Mouse (Mus musculus) macrophage (primary cell): ENCODE data around the gene Lamtor3. TPM values are rescaled to one million over a fixed set of nuclear protein-coding genes. Genes with fewer than 3 reads are reported as not detected.
"Not testable (repeated sequence)": the region's sequence is repeated elsewhere in the genome, so short reads cannot be mapped to it uniquely, and the experiment has no call there.

Experiments used
- H3K27ac ChIP-seq: fragments of 350-480 bp; formaldehyde crosslinking; 2 replicates; pipeline ENCODE4 v1.9.0; 2021
- H3K36me3 ChIP-seq: fragments of 350-480 bp; formaldehyde crosslinking; 2 replicates; pipeline ENCODE4 v1.9.0; 2021; ENCODE audit errors: inconsistent target
- H3K4me3 ChIP-seq: fragments of 350-480 bp; formaldehyde crosslinking; 2 replicates; pipeline ENCODE4 v1.9.0; 2021; ENCODE audit errors: inconsistent target
- H3K79me2 ChIP-seq: fragments of 350-480 bp; formaldehyde crosslinking; 2 replicates; pipeline ENCODE4 v1.9.0; 2021; ENCODE audit errors: inconsistent target
- WGBS: methylation state at CpG from one replicate; pipeline ENCODE4 v1.1.7; 2026; ENCODE audit warnings: inconsistent platforms; ENCODE audit not compliant: missing documents; 5-methylcytosine and 5-hydroxymethylcytosine counted together
- polyA plus RNA-seq: library from polyadenylated mRNA; stranded (reverse); fragments of 250-400 nt; gene quantifications from 3 replicates; pipeline ENCODE4 v1.2.4, GENCODE M21; 2018; ENCODE audit warnings: inconsistent platforms

The Lamtor3 gene
- polyA plus RNA-seq, 1 experiment from 2014 or later = 168 TPM

DNA sequence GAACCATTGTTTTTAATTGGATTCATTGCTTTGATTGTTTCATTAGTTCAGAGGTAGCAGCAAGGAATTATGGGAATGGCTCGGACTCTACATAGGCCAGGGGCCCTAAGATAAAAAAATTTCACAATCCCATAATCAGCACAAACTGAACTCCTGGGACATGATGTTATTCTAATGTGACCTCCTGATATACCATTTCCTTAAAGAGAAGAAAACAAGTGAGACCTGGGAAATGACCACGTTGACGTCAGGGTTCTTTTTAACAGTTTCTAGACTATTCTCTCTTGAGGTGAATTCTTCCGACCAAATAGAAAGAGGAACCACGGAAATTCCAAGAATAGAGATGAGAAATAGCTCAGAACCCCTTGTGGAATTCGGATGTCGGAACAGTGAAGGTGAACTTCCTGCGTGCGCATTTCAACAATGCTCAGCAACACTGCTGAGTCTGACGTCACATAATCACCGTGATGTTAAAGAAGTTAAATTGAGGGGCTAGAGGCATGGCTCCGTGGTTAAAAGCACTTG is 23.9 kb downstream of the Lamtor3 start:
- Histone ChIP-seq H3K79me2 (peaks cover 8% of the 10 kb centered on the region; the same call in 1 of the 2 replicates), H3K4me3 (no peak overlapping the region), H3K27ac (no peak overlapping the region), H3K36me3 (peaks cover 4% of the 10 kb centered on the region)
- 86% methylated on average over 12 of the region's 12 CpGs for WGBS

DNA sequence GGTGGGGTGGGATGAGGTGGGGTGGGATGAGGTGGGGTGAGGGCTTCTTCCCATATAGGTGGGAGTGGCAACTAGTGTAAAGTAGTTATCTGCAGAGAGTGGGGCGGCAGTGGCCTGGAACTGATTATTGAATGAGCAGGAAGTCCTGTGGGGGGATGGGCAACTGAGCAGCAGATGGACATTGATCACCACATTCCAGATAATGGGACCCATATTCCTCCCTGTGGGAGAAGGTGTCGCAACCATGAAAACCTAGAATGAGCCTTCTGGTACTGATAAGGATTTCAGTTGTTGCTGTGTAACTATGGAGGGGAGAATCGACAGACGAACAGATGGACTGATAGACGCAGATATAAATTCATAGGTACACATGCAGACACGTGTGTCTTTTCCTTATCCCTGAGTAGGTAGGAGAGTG is 25.4 kb downstream of the Lamtor3 start:
- peaks cover 8% of the 10 kb centered on the region; the same call in 1 of the 2 replicates for H3K79me2 ChIP-seq
- no peak overlapping the region for H3K27ac ChIP-seq
- WGBS = 96% methylated on average over 6 of the region's 6 CpGs
- no peak overlapping the region for H3K4me3 ChIP-seq
- H3K36me3 ChIP-seq = no peaks in the 10 kb centered on the region

DNA sequence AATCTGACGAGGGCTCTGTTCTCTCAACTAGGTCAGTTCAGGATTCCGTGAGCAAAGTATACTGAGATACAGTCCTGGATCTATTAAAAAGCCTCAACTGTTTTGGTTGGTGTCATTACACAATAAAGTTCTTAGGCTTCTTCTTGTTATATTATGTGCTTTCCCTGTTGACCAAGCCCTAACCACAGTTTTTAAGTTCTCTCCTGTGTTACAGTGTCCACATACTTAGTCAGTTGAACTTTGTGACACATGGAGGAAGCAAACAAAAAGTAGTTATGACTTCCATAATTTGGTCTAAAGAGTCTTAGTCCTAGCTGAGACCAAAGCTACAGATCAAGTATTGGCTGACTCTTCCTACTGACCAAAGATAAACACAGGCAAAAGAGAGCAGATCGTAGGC is 28.5 kb downstream of the Lamtor3 start:
- no peaks in the 10 kb centered on the region for H3K36me3 ChIP-seq
- H3K79me2 ChIP-seq = peaks cover 8% of the 10 kb centered on the region; the same call in 1 of the 2 replicates
- peak overlapping the region; percentile 34 for H3K27ac ChIP-seq
- no peak overlapping the region for H3K4me3 ChIP-seq
- WGBS = 64% methylated on average over 3 of the region's 3 CpGs

DNA sequence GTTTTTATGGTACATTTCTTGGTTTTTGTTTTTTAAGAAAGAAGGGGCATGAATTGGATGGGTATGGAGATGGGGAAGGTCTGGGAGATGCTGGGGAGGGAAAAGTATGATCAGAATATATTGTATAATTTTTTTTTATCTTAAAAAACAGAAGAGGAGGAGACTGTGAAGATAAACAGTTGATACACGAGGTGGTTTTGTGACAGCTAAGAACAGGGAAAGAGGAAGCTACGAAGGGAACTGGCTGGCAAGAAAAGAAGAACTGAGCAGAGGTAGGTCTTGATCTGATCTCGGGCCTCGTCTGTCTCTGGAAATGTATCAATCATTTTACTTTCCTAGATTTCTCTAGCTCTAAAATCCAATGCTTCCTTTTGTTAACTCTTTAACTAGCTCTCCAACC is 29.2 kb downstream of the Lamtor3 start:
- H3K79me2 ChIP-seq = peaks cover 8% of the 10 kb centered on the region; the same call in 1 of the 2 replicates
- WGBS = 0% methylated on average over 4 of the region's 4 CpGs
- H3K27ac ChIP-seq = peak overlapping the region; percentile 34
- no peak overlapping the region for H3K4me3 ChIP-seq
- no peaks in the 10 kb centered on the region for H3K36me3 ChIP-seq

DNA sequence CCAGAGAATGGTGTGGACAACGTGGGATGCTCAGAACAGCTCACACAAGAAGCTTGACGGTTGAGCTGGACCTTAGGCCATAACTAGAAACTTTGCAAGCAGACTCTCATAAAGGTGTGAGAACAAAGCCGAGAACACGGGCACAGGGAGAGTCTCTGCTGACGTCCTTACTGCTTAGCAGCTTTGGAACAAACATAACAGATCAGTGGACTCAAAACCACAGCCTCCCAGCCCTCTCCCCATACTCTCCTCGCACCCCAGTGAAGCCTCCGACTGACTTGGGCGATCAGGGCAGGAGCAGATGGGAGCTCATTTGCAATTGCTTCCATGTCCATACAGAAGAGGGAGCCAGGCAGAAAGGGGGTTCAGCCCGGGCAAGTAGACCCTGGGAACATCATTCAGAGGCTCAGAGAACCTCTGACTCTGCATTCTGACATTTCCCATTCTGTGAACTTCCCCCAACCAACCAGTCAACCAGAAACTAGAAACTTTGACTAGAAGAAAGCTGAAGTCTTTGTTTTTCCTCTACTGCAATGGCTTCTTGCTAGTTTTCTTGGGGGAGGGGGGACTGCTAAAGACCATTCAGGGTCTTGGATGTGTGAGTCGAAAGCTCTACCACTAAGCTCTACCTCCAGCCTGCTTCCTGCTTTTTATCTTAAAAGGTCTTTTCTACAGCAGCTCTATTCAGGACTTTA is 32.0 kb downstream of the Lamtor3 start:
- no peak overlapping the region for H3K4me3 ChIP-seq
- no peaks in the 10 kb centered on the region for H3K36me3 ChIP-seq
- 68% methylated on average over 10 of the region's 10 CpGs for WGBS
- H3K79me2 ChIP-seq = no peaks in the 10 kb centered on the region
- peak overlapping the region; percentile 21 for H3K27ac ChIP-seq

DNA sequence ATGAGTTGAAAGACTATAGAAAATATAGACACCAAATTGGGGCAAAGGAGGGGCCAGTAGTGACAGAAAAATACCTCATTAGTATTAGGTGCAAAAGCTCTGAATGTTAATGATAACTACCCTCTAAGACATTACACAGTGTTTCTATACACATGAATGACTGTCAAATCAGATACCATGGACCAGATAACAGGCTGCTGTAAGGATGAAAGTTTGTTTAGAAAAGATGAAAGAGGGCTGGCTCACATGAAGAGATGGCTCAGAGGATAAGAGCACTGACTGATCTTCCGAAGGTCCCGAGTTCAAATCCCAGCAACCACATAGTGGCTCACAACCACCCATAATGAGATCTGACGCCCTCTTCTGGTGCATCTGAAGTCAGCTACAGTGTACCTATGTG is 33.0 kb downstream of the Lamtor3 start:
- not testable (repeated sequence) for H3K4me3 ChIP-seq, H3K36me3 ChIP-seq, H3K79me2 ChIP-seq
- H3K27ac ChIP-seq = peak overlapping the region; percentile 85
- 92% methylated on average over 3 of the region's 3 CpGs for WGBS

DNA sequence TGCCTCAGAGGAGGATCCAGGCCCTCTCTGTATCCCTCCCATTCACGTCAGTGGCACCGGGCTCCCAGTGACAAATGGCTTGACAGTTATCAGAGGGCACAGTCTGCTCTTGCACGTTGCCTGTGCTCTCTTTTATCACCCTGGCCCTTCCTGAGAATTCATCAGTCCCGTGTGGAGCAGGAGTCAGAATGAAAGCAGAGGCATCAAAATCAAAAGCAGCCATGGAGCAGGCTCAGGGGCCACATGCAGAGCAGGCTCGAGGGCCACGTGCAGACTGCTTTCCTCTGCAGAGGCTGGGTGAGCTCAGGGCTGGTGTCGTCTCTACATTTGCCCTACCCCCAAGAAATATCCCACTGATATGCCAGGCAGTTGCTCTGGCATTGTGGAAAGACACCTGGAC is 33.5 kb downstream of the Lamtor3 start:
- WGBS = 47% methylated on average over 7 of the region's 7 CpGs
- no peaks in the 10 kb centered on the region for H3K79me2 ChIP-seq
- H3K4me3 ChIP-seq = no peak overlapping the region
- H3K27ac ChIP-seq = peak overlapping the region; percentile 85
- no peaks in the 10 kb centered on the region for H3K36me3 ChIP-seq

DNA sequence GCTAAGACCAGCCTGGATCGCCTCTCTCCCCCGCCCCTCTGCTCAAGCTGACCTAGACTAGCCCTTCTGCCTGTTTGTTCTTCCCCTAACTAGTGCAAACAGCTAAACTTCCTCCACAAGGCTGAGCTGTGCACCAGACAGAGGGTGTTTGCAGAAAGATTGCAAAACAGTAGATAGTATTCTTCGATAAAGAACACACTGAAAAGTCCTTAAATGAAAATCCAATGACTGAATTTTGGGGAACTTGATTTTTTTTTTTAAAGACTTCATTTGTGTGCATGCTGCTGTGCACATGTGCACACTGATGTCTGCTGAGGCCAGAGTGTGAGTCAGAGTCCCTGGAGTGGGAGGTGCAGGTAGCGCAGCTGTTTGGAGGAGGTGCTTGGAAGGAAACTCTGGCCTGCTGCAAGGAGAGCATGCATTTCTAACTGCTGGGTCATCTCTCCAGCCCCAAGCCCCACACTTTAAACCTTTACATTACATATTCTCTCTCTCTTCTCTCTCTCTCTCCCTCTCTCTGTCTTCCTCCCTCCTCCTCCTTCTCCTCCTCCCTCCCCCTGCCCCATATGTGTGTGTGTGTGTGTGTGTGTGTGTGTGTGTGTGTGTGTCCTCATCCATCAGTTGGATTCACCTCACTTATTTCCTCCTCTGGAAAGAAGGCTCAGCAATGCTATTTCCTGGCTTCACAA is 34.1 kb downstream of the Lamtor3 start:
- Histone ChIP-seq H3K79me2 (no peaks in the 10 kb centered on the region), H3K27ac (peak overlapping the region; percentile 85), H3K4me3 (no peak overlapping the region), H3K36me3 (no peaks in the 10 kb centered on the region)
- 0% methylated on average over 4 of the region's 4 CpGs for WGBS

DNA sequence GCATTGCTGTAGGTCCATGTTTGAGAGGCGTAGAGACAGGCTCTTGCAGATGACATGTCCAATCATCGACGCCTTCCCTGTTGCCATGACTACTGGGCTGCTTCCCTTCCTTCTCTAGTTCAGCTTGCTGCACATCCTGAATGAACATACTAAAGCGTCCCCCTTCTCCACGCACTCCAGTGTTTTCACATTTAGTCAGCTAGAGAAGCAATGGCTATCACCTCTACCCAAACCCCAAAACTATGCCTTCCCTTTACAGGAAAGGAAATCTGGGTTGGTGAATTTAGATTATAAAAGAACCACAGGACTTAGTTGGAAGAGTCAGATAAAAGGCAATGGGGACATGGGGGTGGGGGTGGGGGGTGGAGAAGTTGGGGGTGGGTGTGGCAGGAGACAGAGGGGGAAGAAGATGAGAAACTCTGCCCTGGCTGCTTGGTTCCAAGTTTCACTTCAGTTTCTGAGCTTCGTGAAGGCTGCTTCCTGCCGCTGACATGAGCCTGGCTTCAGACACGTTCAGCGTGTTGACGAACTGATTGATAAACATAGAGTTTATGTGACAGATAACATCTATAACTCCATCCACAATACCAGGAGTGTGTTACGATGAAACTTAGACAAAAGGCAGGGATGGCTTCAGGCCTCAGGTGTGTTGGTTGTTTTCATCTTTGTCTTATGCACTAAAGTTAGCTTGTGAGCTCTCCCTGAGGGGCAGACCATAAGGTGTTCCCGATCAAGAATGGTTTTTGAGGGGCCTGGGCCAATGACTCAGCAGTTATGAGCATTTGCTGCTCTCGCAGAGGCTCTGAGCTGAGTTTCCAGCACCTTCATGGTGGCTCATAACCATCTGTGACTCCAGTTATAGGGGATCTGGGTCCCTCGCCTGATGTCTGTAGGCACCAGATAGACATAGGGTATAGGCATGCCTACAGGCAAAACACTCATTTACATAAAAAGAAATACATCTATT is 34.9 kb downstream of the Lamtor3 start:
- Histone ChIP-seq H3K4me3 (no peak overlapping the region), H3K36me3 (no peaks in the 10 kb centered on the region), H3K79me2 (no peaks in the 10 kb centered on the region), H3K27ac (peak overlapping the region; percentile 85)
- WGBS = 8% methylated on average over 14 of the region's 14 CpGs

DNA sequence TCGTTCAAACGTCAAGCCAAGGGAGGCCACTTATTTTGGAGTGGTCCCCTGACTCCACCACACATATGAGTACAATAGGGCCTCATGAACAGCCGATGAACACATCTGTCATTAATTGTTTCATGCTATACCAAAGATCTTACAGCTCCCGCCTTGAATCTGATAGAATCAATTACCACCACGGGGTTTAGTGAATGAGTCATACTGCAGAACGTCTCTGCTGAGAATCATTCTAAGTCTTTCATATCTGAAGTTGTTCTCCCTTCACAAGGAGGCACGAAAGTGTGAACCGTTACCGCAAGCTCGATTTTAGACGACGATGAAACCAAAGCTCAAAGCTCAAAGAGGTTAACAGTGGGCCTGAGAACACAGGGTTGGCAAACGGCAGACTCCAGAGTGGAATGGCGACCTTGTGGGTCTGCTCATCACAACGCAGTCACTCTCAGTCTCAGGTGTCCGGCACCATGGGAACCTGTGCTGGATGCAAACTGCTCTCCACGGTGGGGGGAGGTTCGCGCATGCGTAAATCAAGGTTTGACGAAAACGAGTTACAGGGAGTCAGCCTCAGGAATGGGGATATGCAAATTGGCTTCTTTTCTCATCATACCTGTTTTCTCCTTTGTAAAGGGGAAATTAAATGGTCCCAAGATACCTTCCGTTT is 36.1 kb downstream of the Lamtor3 start:
- Histone ChIP-seq H3K27ac (peak overlapping the region; percentile 85), H3K79me2 (no peaks in the 10 kb centered on the region), H3K4me3 (no peak overlapping the region), H3K36me3 (no peaks in the 10 kb centered on the region)
- 75% methylated on average over 23 of the region's 23 CpGs for WGBS

DNA sequence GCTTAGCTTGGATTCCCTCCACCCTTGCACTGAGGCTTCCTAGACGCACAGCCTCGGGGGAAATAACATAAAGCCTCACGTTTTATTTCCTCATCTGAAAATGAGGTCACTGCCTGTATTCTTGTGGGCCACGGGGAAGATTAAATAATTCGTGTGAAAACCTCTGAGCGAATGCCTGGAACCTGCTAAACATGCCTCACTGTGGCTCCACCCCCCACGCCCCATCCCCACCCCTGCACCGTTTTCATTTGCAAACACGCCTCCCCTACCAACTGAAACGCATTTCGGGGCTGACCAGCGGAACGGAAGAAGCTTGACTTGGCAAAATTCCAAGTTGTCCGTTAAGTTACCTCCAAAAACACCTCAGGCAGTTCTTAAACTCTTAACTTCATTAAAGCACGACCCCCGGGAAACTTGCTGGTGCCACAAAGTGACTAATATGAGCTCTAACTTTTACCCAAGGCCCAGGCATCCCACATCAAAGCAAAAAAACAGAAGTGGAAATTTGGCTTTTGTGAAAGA is 37.3 kb downstream of the Lamtor3 start:
- H3K36me3 ChIP-seq = no peaks in the 10 kb centered on the region

DNA sequence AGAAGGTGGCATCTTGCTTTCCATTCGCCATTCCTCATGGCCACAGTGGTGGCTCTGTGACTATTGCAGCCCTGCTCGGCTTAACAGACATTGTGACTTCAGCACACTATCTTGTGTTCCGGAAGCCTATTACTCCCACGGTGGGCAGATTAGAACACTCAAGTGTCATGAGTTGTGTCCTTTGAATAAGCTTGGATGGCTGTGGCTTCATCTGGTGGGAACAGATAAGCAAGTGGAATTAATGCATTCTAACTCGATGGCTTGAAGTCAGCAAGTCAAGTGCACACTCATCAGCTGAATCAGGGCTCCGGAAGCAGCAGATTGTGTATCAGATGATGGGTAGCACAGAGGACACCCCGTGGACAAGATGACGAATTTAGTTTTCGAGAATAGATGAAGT is 39.6 kb downstream of the Lamtor3 start:
- peaks cover 7% of the 10 kb centered on the region; the same call in 1 of the 2 replicates for H3K36me3 ChIP-seq
- H3K27ac ChIP-seq = no peak overlapping the region
- 68% methylated on average over 8 of the region's 9 CpGs for WGBS

More for the DNA sequence above, 37.3 kb downstream of the Lamtor3 start:
- no peak overlapping the region for H3K27ac ChIP-seq
- H3K4me3 ChIP-seq = no peak overlapping the region
- WGBS = 11% methylated on average over 16 of the region's 16 CpGs
- H3K79me2 ChIP-seq = no peaks in the 10 kb centered on the region

DNA sequence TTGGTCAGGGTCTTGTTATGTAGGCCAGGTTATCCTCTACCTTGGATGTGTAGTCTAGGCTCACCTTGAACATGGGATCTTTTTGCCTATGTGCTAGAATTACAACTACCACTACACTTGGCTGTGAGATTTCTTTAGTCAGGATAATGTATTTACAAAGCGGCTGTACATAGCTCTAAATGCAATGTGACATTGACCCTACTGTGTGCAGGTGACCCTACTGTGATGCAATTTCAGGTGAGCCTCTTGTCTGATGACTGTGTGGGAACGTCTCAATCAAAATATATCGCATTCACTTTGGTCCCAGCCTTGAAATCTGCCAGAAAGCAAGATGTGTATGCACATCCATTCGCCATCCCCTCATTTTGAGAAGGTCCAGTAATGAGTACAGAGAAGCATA is 40.0 kb downstream of the Lamtor3 start:
- Histone ChIP-seq H3K36me3 (peaks cover 7% of the 10 kb centered on the region; the same call in 1 of the 2 replicates), H3K27ac (no peak overlapping the region)
- WGBS = 100% methylated on average over 2 of the region's 4 CpGs

More for the DNA sequence above, 39.6 kb downstream of the Lamtor3 start:
- Histone ChIP-seq H3K4me3 (no peak overlapping the region), H3K79me2 (no peaks in the 10 kb centered on the region)

DNA sequence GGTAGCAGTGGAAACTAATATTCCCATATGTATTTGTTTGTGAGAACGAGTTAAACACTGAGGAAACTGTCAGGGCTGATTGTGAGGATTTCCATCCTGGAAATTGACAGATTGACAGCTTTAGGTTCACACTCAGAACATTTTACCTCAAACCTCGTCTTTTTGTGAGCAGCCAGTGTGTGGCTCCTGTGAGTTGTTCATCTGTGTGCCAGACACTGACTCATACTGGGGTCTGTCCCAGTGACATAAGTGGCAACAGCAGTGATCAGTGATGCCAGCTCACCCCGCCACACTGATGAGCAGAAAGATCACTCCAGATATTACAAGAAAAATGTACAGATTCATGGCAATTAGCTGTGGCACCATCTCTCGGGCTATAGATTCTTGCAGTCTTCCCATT is 41.1 kb downstream of the Lamtor3 start:
- Histone ChIP-seq H3K36me3 (peaks cover 7% of the 10 kb centered on the region; the same call in 1 of the 2 replicates), H3K4me3 (no peak overlapping the region), H3K79me2 (no peaks in the 10 kb centered on the region), H3K27ac (no peak overlapping the region)
- WGBS = 88% methylated on average over 4 of the region's 4 CpGs

More for the DNA sequence above, 40.0 kb downstream of the Lamtor3 start:
- Histone ChIP-seq H3K79me2 (no peaks in the 10 kb centered on the region), H3K4me3 (no peak overlapping the region)
